Mouse (Mus musculus) c-Kit-positive CD71-positive TER-119-negative erythroid progenitor cells, embryonic 14.5 days (primary cell): Measurements from ENCODE around the gene Lst1.

Experiments
- DNase-seq: peaks from one replicate; pipeline ENCODE4 v3.0.0-alpha.2; 2013; ENCODE audit warnings: low read depth

Lst1 gene

GRCm38 (mm10) chr17:35209785-35210535 is 21.7 kb upstream of the Lst1 start:
- DNase-seq = no peak

GRCm38 (mm10) chr17:35205380-35205769 is 17.1 kb upstream of the Lst1 start:
- DNase-seq = no peak

GRCm38 (mm10) chr17:35204494-35205379 is 16.5 kb upstream of the Lst1 start, which contains the start of gene Lta:
TSS of gene Lta (minus strand) at chr17:35205351.
- no peak for DNase-seq

- DNase-seq = no peak
These were observed 14.2 kb upstream of the Lst1 start for GRCm38 (mm10) chr17:35202442-35202841.

GRCm38 (mm10) chr17:35201787-35202186 is 13.5 kb upstream of the Lst1 start, which contains the start of gene Tnf:
TSS of gene Tnf (minus strand) at chr17:35202007.
- no peak for DNase-seq

- DNase-seq = no peak
These were observed 12.9 kb upstream of the Lst1 start for GRCm38 (mm10) chr17:35201128-35201527.

- DNase-seq = no peak
These were observed 12.2 kb upstream of the Lst1 start for GRCm38 (mm10) chr17:35200398-35200797.

GRCm38 (mm10) chr17:35198946-35199345 is 10.7 kb upstream of the Lst1 start:
- DNase-seq = no peak

- no peak for DNase-seq
These were observed 9.8 kb upstream of the Lst1 start for GRCm38 (mm10) chr17:35198029-35198428.

- DNase-seq = no peak
These were observed 8.9 kb upstream of the Lst1 start for GRCm38 (mm10) chr17:35197126-35197525.

- no peak for DNase-seq
These were observed 8.0 kb upstream of the Lst1 start for GRCm38 (mm10) chr17:35196321-35196641.

GRCm38 (mm10) chr17:35195631-35196320 is 7.5 kb upstream of the Lst1 start:
- DNase-seq = peak; percentile 55

GRCm38 (mm10) chr17:35194844-35195630 is 6.8 kb upstream of the Lst1 start:
- DNase-seq = no peak

GRCm38 (mm10) chr17:35193881-35194843 is 5.9 kb upstream of the Lst1 start, which contains the start of gene Ltb:
TSS of gene Ltb (plus strand) at chr17:35194439.
- no peak for DNase-seq

- no peak for DNase-seq
These were observed 4.7 kb upstream of the Lst1 start for GRCm38 (mm10) chr17:35192924-35193323.

- DNase-seq = no peak
These were observed 3.5 kb upstream of the Lst1 start for GRCm38 (mm10) chr17:35191723-35192122.

- no peak for DNase-seq
These were observed 1.9 kb upstream of the Lst1 start for GRCm38 (mm10) chr17:35190096-35190495.

- DNase-seq = no peak
These were observed 947 bp upstream of the Lst1 start for GRCm38 (mm10) chr17:35189186-35189585.

GRCm38 (mm10) chr17:35187345-35187744 is 894 bp downstream of the Lst1 start:
- DNase-seq = no peak

GRCm38 (mm10) chr17:35186681-35187080 is 1.6 kb downstream of the Lst1 start:
- DNase-seq = no peak
